Mouse (Mus musculus): ENCODE data around the gene M1ap. TPM values are rescaled to one million over a fixed set of nuclear protein-coding genes. Genes with fewer than 3 reads are reported as not detected.
A peak's percentile ranks its signal among the peaks of the same experiment; 100 is the strongest.

M1ap gene
- polyA plus RNA-seq, 1 experiment from 2014 or later: 0.13 TPM

DNA sequence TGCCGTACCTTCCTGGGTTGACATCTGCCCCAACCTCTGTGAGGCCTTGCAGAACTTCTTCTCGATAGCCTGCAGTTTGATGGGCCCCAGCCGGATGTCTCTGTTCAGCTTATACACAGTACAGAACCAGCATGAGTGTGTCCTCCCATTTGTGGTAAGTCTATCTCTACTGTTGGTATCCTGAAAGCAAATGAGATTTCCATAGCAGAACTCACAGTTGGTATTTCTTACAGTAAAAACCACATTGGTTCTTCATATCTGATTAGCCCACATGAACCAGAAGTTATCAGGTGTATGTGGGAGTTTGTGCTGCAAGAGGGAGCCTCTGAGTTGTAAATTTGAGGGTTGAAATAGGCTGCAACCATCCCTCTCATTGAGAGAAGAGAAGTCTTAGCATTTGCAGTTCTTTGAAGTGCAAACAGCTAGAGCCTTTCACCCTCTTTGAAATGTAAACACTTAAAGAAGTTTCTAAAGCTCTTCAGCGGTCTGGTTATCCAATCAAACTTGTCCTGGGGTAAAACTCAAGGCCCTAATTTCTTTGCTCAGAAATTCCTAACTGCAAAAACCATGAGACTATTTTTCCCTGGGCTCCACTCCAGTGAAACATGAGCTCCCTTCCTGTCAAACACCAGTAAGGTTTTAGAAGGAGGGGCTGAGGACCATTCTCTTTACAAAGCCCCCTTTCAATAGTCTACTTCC, 10.0 kb downstream of the M1ap start:
- ATAC-seq (no peak), DNase-seq (ENCODE audit: low spot score) (no peak)
- Histone ChIP-seq H3K4me1 (ENCODE audit: control insufficient read depth, insufficient read depth, low read length) (no peaks in the 10 kb centered on the region), H3K4me3 (ENCODE audit: low read depth, low read length) (no peak overlapping the region), H3K9ac (ENCODE audit: low read length) (no peak overlapping the region), H3K27me3 (replicated peaks; ENCODE audit: control insufficient read depth, insufficient read depth, low read length) (no peaks in the 10 kb centered on the region), H3K27ac (ENCODE audit: low read depth, low read length) (no peak overlapping the region), H3K9me3 (replicated peaks; ENCODE audit: control insufficient read depth, low read length) (no peaks in the 10 kb centered on the region), H3K4me2 (ENCODE audit: low read length) (no peak overlapping the region), H3K36me3 (ENCODE audit: control insufficient read depth, insufficient read depth, low read length) (no peaks in the 10 kb centered on the region)
- WGBS: 68% methylated on average over 4 of the region's 4 CpGs

DNA sequence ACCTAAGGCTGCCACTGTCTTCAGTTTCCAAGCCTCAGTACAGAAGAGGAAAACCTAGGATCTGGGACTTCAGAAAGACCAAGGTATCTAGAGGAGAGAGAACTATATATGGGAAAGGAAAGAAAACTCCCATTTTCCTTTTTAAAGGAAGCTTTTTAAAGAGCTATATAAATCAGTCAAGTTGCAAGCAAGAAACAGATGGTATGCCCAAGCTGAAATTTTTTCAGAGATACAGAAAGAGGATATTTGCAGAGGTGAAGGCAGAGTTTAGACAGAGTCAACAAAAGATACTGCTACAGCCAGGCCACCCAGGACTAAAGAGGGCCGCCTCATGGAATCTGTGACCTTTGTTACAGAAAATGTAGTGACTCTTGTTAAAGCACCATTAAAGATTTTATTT, 15.0 kb downstream of the M1ap start:
- Histone ChIP-seq H3K9me3 (replicated peaks; ENCODE audit: control insufficient read depth, low read length) (no peaks in the 10 kb centered on the region), H3K27ac (ENCODE audit: low read depth, low read length) (no peak overlapping the region), H3K36me3 (ENCODE audit: control insufficient read depth, insufficient read depth, low read length) (no peaks in the 10 kb centered on the region), H3K4me3 (ENCODE audit: low read depth, low read length) (no peak overlapping the region), H3K27me3 (replicated peaks; ENCODE audit: control insufficient read depth, insufficient read depth, low read length) (no peaks in the 10 kb centered on the region), H3K4me1 (ENCODE audit: control insufficient read depth, insufficient read depth, low read length) (no peaks in the 10 kb centered on the region), H3K9ac (ENCODE audit: low read length) (no peak overlapping the region), H3K4me2 (ENCODE audit: low read length) (no peak overlapping the region)
- DNase-seq (ENCODE audit: low spot score): no peak
- WGBS: 82% methylated on average over 1 of the region's 1 CpGs
- no peak for ATAC-seq

DNA sequence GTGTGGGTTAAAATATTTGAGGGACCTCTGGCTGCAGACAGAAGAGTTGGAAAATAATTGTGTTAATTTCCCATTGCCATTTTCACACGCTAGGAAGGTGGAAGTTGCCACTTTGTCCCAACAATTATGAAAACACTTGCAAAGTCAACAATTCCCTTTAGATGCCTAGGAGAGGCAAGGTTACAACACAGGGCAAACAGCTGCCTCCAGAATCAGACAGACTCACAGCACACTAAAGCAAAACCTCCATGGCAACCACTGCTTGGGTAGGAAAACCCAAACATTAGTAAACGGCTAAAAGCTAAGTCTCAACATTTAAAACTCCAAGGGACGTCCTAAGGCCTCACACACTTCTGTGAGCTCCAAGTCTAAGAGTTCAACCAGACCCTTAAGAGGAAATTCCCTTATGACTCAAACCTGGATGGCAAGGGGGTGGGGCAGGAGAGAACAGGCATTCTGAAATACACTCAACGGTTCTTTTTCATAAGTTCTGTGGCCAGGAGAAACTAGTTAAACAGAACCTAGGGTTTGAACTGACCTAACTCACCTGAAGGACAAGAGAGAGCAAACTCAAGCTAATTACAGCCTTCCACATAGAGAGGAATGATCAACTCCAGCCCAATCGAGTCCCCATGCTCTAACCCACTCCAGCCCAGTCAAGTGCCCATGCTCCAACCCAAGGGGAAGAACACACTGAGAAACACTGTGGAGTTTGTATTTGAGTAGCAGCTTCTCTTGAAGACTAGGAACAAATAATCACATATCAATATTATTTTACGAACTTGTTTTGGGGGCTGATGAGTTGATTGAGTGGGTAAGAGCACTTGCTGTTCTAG, 22.8 kb downstream of the M1ap start:
- no peak for DNase-seq (ENCODE audit: low spot score)
- 80% methylated on average over 6 of the region's 6 CpGs for WGBS

DNA sequence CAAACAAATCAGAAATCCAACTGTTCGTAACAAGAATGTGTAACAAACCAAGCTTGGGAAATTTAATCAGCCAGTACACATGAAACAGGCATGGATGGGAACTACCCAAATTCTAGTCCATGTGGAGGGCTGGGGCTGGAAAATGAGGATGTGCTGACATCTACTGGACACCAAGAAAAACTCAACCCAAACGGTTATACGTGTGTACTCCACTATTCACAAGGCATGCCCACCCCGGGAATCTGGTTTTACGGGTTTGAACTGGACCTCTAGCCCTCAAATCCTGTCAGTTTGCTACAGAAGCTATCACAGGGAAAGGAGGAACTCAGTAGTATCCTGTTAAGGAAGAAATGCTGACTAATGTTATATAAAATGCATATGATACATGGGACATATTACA, 24.3 kb downstream of the M1ap start:
- Histone ChIP-seq H3K4me1 (ENCODE audit: control insufficient read depth, insufficient read depth, low read length) (no peaks in the 10 kb centered on the region), H3K9me3 (replicated peaks; ENCODE audit: control insufficient read depth, low read length) (no peaks in the 10 kb centered on the region), H3K27me3 (replicated peaks; ENCODE audit: control insufficient read depth, insufficient read depth, low read length) (no peaks in the 10 kb centered on the region; the same call in 1 of the 2 replicates), H3K9ac (ENCODE audit: low read length) (no peak overlapping the region), H3K4me2 (ENCODE audit: low read length) (no peak overlapping the region), H3K36me3 (ENCODE audit: control insufficient read depth, insufficient read depth, low read length) (no peaks in the 10 kb centered on the region), H3K27ac (ENCODE audit: low read depth, low read length) (no peak overlapping the region), H3K4me3 (ENCODE audit: low read depth, low read length) (no peak overlapping the region)
- ATAC-seq: peak; percentile 86; the same call in 1 of the 2 replicates
- DNase-seq (ENCODE audit: low spot score): peak; percentile 83
- 12% methylated on average over 5 of the region's 5 CpGs for WGBS

More for the DNA sequence above, 22.8 kb downstream of the M1ap start:
- Histone ChIP-seq H3K4me1 (ENCODE audit: control insufficient read depth, insufficient read depth, low read length) (no peaks in the 10 kb centered on the region), H3K9ac (ENCODE audit: low read length) (no peak overlapping the region), H3K9me3 (replicated peaks; ENCODE audit: control insufficient read depth, low read length) (no peaks in the 10 kb centered on the region), H3K36me3 (ENCODE audit: control insufficient read depth, insufficient read depth, low read length) (no peaks in the 10 kb centered on the region), H3K27ac (ENCODE audit: low read depth, low read length) (no peak overlapping the region), H3K27me3 (replicated peaks; ENCODE audit: control insufficient read depth, insufficient read depth, low read length) (no peaks in the 10 kb centered on the region), H3K4me3 (ENCODE audit: low read depth, low read length) (no peak overlapping the region), H3K4me2 (ENCODE audit: low read length) (no peak overlapping the region)
- ATAC-seq: no peak

DNA sequence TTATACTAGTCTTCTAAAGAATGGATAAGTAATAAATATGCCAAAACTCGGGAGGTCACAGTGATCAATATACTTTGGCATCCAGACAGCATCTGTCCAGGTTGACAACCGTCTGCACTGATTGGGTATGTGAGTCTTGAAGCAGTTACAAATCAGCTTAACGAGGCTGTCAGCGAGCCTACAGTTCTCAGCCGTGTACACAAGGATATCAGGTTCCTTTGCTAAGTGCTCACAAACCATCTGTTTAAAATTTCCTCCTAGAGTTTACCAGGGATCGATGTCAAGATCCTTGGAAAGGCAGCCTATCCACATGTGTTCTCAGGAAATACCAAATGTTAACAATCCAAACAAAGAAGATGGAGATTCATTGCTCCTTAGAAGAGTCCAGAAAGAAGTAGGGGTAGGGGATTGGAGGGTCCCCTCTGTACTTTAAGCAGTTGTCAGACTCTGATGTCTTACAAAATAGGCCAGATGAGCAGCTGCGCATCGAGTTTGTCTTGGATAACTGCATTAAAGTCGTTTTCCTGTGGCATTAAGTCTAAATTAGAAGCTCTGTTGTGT, 40.8 kb downstream of the M1ap start:
- Histone ChIP-seq H3K4me2 (ENCODE audit: low read length) (no peak overlapping the region), H3K4me1 (ENCODE audit: control insufficient read depth, insufficient read depth, low read length) (no peaks in the 10 kb centered on the region), H3K9ac (ENCODE audit: low read length) (no peak overlapping the region), H3K27me3 (replicated peaks; ENCODE audit: control insufficient read depth, insufficient read depth, low read length) (no peaks in the 10 kb centered on the region), H3K36me3 (ENCODE audit: control insufficient read depth, insufficient read depth, low read length) (no peaks in the 10 kb centered on the region), H3K27ac (ENCODE audit: low read depth, low read length) (no peak overlapping the region), H3K9me3 (replicated peaks; ENCODE audit: control insufficient read depth, low read length) (no peaks in the 10 kb centered on the region), H3K4me3 (ENCODE audit: low read depth, low read length) (no peak overlapping the region)
- peak; percentile 23; the same call in 1 of the 2 replicates for ATAC-seq
- DNase-seq (ENCODE audit: low spot score): peak; percentile 19
- WGBS: 44% methylated on average over 9 of the region's 9 CpGs

DNA sequence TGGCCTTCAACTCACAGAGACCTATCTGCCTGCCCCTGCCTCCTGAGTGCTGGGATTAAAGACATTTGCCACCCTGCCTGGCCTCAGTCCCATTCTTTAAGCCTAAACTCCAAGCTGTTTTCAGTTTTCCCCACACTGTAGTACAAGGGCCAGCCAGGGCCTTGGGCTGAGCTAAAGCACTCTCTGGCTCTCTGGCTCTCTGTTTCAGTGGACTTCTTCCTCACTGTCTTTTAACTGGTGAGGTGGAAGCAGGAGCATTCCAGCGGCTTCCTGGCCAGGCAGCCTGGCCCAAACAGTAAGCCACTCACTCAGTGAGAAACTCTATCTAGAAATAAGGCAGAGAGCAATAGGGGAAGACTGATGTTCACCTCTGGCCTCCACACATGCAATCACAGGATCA, 47.0 kb downstream of the M1ap start:
- ATAC-seq (no peak), DNase-seq (ENCODE audit: low spot score) (no peak)
- Histone ChIP-seq H3K27me3 (replicated peaks; ENCODE audit: control insufficient read depth, insufficient read depth, low read length) (no peaks in the 10 kb centered on the region), H3K9ac (ENCODE audit: low read length) (no peak overlapping the region), H3K4me3 (ENCODE audit: low read depth, low read length) (no peak overlapping the region), H3K27ac (ENCODE audit: low read depth, low read length) (no peak overlapping the region), H3K36me3 (ENCODE audit: control insufficient read depth, insufficient read depth, low read length) (no peaks in the 10 kb centered on the region), H3K4me1 (ENCODE audit: control insufficient read depth, insufficient read depth, low read length) (no peaks in the 10 kb centered on the region), H3K4me2 (ENCODE audit: low read length) (no peak overlapping the region), H3K9me3 (replicated peaks; ENCODE audit: control insufficient read depth, low read length) (no peaks in the 10 kb centered on the region)
- WGBS: 35% methylated on average over 1 of the region's 1 CpGs

DNA sequence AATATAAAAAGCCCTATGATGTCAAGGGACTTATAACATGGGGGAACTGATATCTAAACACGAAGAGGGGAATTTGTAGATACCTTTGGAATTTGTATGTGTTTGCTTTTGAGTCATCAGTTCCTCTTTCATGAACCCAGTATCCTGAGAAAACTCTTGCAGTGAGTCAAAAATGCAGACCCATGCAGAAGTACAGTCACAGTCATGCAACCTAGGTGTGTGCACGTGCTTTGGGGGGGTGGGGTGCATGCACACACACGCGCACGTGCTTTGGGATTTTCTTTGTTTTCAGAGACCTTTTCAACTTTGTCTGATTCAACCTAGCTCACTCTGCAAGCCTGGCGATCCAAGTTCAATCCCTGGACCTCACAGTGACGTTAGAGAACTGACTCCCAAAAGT, 47.7 kb downstream of the M1ap start:
- DNase-seq (ENCODE audit: low spot score) (no peak), ATAC-seq (no peak)
- Histone ChIP-seq H3K4me2 (ENCODE audit: low read length) (no peak overlapping the region), H3K9me3 (replicated peaks; ENCODE audit: control insufficient read depth, low read length) (no peaks in the 10 kb centered on the region), H3K4me1 (ENCODE audit: control insufficient read depth, insufficient read depth, low read length) (no peaks in the 10 kb centered on the region), H3K27ac (ENCODE audit: low read depth, low read length) (no peak overlapping the region), H3K27me3 (replicated peaks; ENCODE audit: control insufficient read depth, insufficient read depth, low read length) (no peaks in the 10 kb centered on the region), H3K36me3 (ENCODE audit: control insufficient read depth, insufficient read depth, low read length) (no peaks in the 10 kb centered on the region), H3K4me3 (ENCODE audit: low read depth, low read length) (no peak overlapping the region), H3K9ac (ENCODE audit: low read length) (no peak overlapping the region)
- WGBS: 78% methylated on average over 7 of the region's 7 CpGs

DNA sequence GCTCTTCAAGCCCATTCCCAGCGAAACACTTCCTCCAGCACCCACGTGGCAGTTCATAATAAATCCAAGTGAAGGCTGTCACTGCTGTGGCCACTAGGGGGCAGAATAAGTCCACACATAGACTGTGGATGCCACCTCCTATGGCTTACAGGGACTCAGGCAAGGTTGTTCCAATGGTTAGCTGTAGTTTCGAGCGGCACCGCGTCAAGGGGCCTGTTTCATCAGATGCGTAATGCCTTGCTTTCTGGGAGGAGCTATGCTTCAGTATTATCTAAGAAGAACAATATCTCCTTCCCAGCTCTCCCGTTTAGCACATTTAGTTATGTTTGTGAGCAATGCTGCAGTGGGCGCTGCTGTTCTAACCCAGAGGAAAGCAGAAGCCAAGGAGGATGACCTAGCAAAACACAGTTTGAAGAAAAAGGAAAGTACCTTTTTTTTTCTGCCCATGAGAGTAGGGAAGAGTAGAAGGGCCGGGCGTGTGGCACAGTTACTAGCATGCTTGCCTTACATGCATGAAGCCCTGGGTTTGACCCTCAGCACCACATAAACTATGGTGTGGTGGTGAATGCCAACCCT, 50.1 kb downstream of the M1ap start:
- 12% methylated on average over 11 of the region's 11 CpGs for WGBS
- peak; percentile 97 for ATAC-seq
- H3K4me2 ChIP-seq (ENCODE audit: low read length): peak overlapping the region; percentile 33
- DNase-seq (ENCODE audit: low spot score): peak; percentile 97
- H3K27ac ChIP-seq (ENCODE audit: low read depth, low read length): no peak overlapping the region
- no peaks in the 10 kb centered on the region for H3K36me3 ChIP-seq (ENCODE audit: control insufficient read depth, insufficient read depth, low read length)
- H3K4me3 ChIP-seq (ENCODE audit: low read depth, low read length): no peak overlapping the region
- no peaks in the 10 kb centered on the region for H3K9me3 ChIP-seq (replicated peaks; ENCODE audit: control insufficient read depth, low read length)
- peak overlapping the region; percentile 21; the same call in 1 of the 2 replicates for H3K9ac ChIP-seq (ENCODE audit: low read length)
- H3K27me3 ChIP-seq (replicated peaks; ENCODE audit: control insufficient read depth, insufficient read depth, low read length): no peaks in the 10 kb centered on the region
- no peaks in the 10 kb centered on the region for H3K4me1 ChIP-seq (ENCODE audit: control insufficient read depth, insufficient read depth, low read length)
